Mouse (Mus musculus) liver, postnatal 0 days (tissue): Measurements from ENCODE around the gene Zfp207. TPM values are rescaled to one million over a fixed set of nuclear protein-coding genes. Genes with fewer than 3 reads are reported as not detected.

Source experiments
- ATAC-seq: fragments of 200-750 bp; cut with Nextera tagmentation; 2 replicates; pipeline ENCODE4 v1.8.0; 2017; ENCODE audit warnings: mild to moderate bottlenecking, moderate library complexity
- DNase-seq: peaks from one replicate; pipeline ENCODE4 v3.0.0-alpha.2; 2016
- H3K27ac ChIP-seq: fragments of 300-500 bp; sonication (generic); 2 replicates; pipeline ENCODE4 v1.5.1; 2014; ENCODE audit warnings: antibody characterized with exemption, moderate library complexity, mild to moderate bottlenecking, low read depth
- H3K27me3 ChIP-seq: fragments of 300-500 bp; sonication (generic); 2 replicates; pipeline ENCODE4 v1.6.1; 2014; ENCODE audit warnings: low read length, control low read depth, mixed read lengths; ENCODE audit not compliant: insufficient read depth
- H3K36me3 ChIP-seq: fragments of 300-500 bp; sonication (generic); replicated peaks from 2 replicates; pipeline ENCODE4 v1.6.1; 2014; ENCODE audit warnings: mild to moderate bottlenecking, control low read depth, low read length, moderate library complexity, mixed read lengths; ENCODE audit not compliant: insufficient read depth
- H3K4me1 ChIP-seq: fragments of 300-500 bp; sonication (generic); 2 replicates; pipeline ENCODE4 v1.6.1; 2014; ENCODE audit warnings: antibody characterized with exemption, mild to moderate bottlenecking, control low read depth; ENCODE audit not compliant: insufficient read depth
- H3K4me2 ChIP-seq: fragments of 300-500 bp; sonication (generic); 2 replicates; pipeline ENCODE4 v1.6.1; 2014; ENCODE audit warnings: low read depth, mild to moderate bottlenecking, low read length, moderate library complexity, mixed read lengths
- H3K4me3 ChIP-seq: fragments of 300-500 bp; sonication (generic); 2 replicates; pipeline ENCODE4 v1.5.1; 2014; ENCODE audit warnings: low read depth, low read length
- H3K9ac ChIP-seq: fragments of 300-500 bp; sonication (generic); replicated peaks from 2 replicates; pipeline ENCODE4 v1.6.1; 2014; ENCODE audit warnings: mild to moderate bottlenecking, moderate library complexity
- H3K9me3 ChIP-seq: fragments of 300-500 bp; sonication (generic); 2 replicates; pipeline ENCODE4 v1.6.1; 2016; ENCODE audit warnings: mild to moderate bottlenecking, control low read depth, low read length, mixed read lengths
- CTCF ChIP-seq: sonication (generic); IDR thresholded peaks from 2 replicates; pipeline ENCODE4 v1.5.1; 2016; ENCODE audit warnings: antibody characterized with exemption, low read depth
- EP300 ChIP-seq: IDR thresholded peaks from 2 replicates; pipeline ENCODE4 v1.6.1; 2016; ENCODE audit warnings: antibody characterized with exemption, low read depth, mild to moderate bottlenecking
- WGBS: fragments of 180-500 bp; shearing (Covaris S2); extraction: QIAGEN DNeasy Blood & Tissue Kit; methylation state at CpG from one replicate; pipeline ENCODE4 v1.1.7; 2014; ENCODE audit not compliant: insufficient replicate concordance; 5-methylcytosine and 5-hydroxymethylcytosine counted together
- polyA plus RNA-seq: library from polyadenylated mRNA; unstranded; fragments of >200 nt; fragmentation: Nextera tagmentation; extraction: Ambion mirVana; gene quantifications from 2 replicates; pipeline ENCODE4 v1.2.1, GENCODE M21; 2015

The Zfp207 gene
- polyA plus RNA-seq, 1 experiment from 2014 or later: 71.6 TPM

DNA sequence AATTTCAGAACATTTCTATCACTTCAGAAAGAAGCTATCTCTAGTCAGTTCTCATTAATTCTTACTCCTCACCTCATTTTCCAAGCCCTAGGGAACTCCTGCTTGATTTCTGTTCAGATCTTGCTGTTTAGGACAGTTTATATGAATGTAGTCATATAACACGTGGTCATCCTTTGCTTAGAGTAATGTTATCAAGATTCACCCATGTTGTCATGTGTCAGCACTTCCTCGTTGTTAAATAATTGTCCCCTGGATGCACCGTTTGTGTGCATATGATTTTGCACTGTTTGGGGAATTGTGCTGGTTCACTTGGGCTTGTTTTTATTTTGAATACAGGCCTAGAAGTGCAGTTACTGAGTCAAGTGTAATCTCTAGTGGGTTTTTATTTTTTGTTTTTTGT is 69.2 kb downstream of the Zfp207 start:
- no peak overlapping the region for H3K4me3 ChIP-seq
- no peak for DNase-seq
- TF ChIP-seq CTCF (no peak), EP300 (no peak)
- WGBS: 61% methylated on average over 3 of the region's 3 CpGs
- H3K36me3 ChIP-seq: peaks cover 49% of the 10 kb centered on the region
- no peaks in the 10 kb centered on the region for H3K9me3 ChIP-seq
- H3K4me2 ChIP-seq: no peak overlapping the region
- no peak for ATAC-seq
- peaks cover 3% of the 10 kb centered on the region; the same call in 1 of the 2 replicates for H3K4me1 ChIP-seq
- H3K27ac ChIP-seq: no peak overlapping the region
- H3K9ac ChIP-seq: no peak overlapping the region
- no peaks in the 10 kb centered on the region for H3K27me3 ChIP-seq

DNA sequence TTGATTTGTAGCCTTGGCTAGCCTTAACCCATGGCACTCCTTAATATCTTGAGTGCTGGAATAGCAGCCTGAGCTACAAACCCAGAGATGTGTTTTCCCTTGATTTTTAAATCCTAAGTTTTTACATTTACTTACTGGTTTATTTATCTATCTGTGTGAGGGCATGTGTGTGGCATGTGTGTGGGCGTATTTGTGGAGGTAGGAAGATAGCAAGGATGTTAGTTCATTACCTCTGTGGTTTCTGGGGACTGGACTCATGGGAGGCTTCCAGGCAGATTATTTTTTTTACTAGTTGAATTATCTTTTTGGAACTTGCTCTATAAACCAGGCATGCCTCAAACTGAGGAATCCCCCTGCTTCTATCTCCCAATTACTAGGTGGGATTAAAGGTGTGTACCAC is 70.1 kb downstream of the Zfp207 start:
- peaks cover 47% of the 10 kb centered on the region for H3K36me3 ChIP-seq

More for the DNA sequence above, 70.1 kb downstream of the Zfp207 start:
- no peaks in the 10 kb centered on the region for H3K27me3 ChIP-seq
- ATAC-seq (no peak), DNase-seq (no peak)
- H3K27ac ChIP-seq: no peak overlapping the region
- no peak overlapping the region for H3K9ac ChIP-seq
- H3K4me2 ChIP-seq: no peak overlapping the region
- H3K4me1 ChIP-seq: peaks cover 3% of the 10 kb centered on the region; the same call in 1 of the 2 replicates
- WGBS: 60% methylated on average over 1 of the region's 1 CpGs
- TF ChIP-seq EP300 (no peak), CTCF (no peak)
- no peaks in the 10 kb centered on the region for H3K9me3 ChIP-seq
- no peak overlapping the region for H3K4me3 ChIP-seq

Other genes with a start within 250 kb of the Zfp207 start
- gene Tefm, start 241.1 kb upstream of the Zfp207 start, polyA plus RNA-seq: 17.1 and 18.0 TPM in 2 replicates
- gene Adap2, start 229.2 kb upstream of the Zfp207 start, polyA plus RNA-seq: 10.8 and 12.1 TPM in 2 replicates
- gene Rnf135, start 199.4 kb upstream of the Zfp207 start, polyA plus RNA-seq: 6.8 and 7.7 TPM in 2 replicates
- 22.7 and 24.6 TPM in 2 replicates for gene Rhot1, start 174.3 kb upstream of the Zfp207 start, polyA plus RNA-seq
- gene Rhbdl3, start 82.4 kb upstream of the Zfp207 start, polyA plus RNA-seq: 0.05 and 0.12 TPM in 2 replicates
- 6.2 and 6.6 TPM in 2 replicates for gene 5730455P16Rik, start 5.2 kb upstream of the Zfp207 start, polyA plus RNA-seq
- gene Psmd11, start 45.3 kb downstream of the Zfp207 start, polyA plus RNA-seq: 128 and 143 TPM in 2 replicates
- 0.18 and 0.28 TPM in 2 replicates for gene Cdk5r1, start 93.7 kb downstream of the Zfp207 start, polyA plus RNA-seq